Mouse (Mus musculus): ENCODE measurements around the gene Zbtb16. TPM values are rescaled to one million over a fixed set of nuclear protein-coding genes. Genes with fewer than 3 reads are reported as not detected.

Gene Zbtb16
- polyA plus RNA-seq, 1 experiment from 2014 or later = 2.3 TPM

GRCm38 (mm10) chr9:48617511-48618010, 218.5 kb downstream of the Zbtb16 start:
- H3K9me3 ChIP-seq (ENCODE audit: control insufficient read depth, low read length) = no peaks in the 10 kb centered on the region
- no peaks in the 10 kb centered on the region for H3K4me1 ChIP-seq (replicated peaks; ENCODE audit: control insufficient read depth, insufficient read depth, low read length)
- no peak overlapping the region for H3K9ac ChIP-seq (ENCODE audit: low read depth, low read length)
- no peaks in the 10 kb centered on the region; the same call in 1 of the 2 replicates for H3K27me3 ChIP-seq (replicated peaks; ENCODE audit: control insufficient read depth, insufficient read depth, low read length)
- no peak for DNase-seq (ENCODE audit: low spot score)
- 58% methylated on average over 3 of the region's 3 CpGs for WGBS
- H3K27ac ChIP-seq (ENCODE audit: low read depth, low read length) = no peak overlapping the region
- no peak overlapping the region for H3K4me3 ChIP-seq (ENCODE audit: low read depth, low read length)
- no peak for ATAC-seq (replicated peaks; ENCODE audit: low FRiP score)
- no peaks in the 10 kb centered on the region for H3K36me3 ChIP-seq (ENCODE audit: control insufficient read depth, insufficient read depth, low read length)
- H3K4me2 ChIP-seq = no peak overlapping the region

GRCm38 (mm10) chr9:48613221-48613620, 222.8 kb downstream of the Zbtb16 start:
- Histone ChIP-seq H3K4me1 (replicated peaks; ENCODE audit: control insufficient read depth, insufficient read depth, low read length) (no peaks in the 10 kb centered on the region), H3K4me3 (ENCODE audit: low read depth, low read length) (no peak overlapping the region), H3K27me3 (replicated peaks; ENCODE audit: control insufficient read depth, insufficient read depth, low read length) (no peaks in the 10 kb centered on the region), H3K4me2 (no peak overlapping the region), H3K27ac (ENCODE audit: low read depth, low read length) (no peak overlapping the region), H3K9me3 (ENCODE audit: control insufficient read depth, low read length) (no peaks in the 10 kb centered on the region), H3K36me3 (ENCODE audit: control insufficient read depth, insufficient read depth, low read length) (no peaks in the 10 kb centered on the region), H3K9ac (ENCODE audit: low read depth, low read length) (no peak overlapping the region)
- 77% methylated on average over 4 of the region's 4 CpGs for WGBS
- no peak for DNase-seq (ENCODE audit: low spot score)
- ATAC-seq (replicated peaks; ENCODE audit: low FRiP score) = no peak

- ATAC-seq (replicated peaks; ENCODE audit: low FRiP score) (no peak), DNase-seq (ENCODE audit: low spot score) (no peak)
- Histone ChIP-seq H3K9me3 (ENCODE audit: control insufficient read depth, low read length) (no peaks in the 10 kb centered on the region), H3K4me3 (ENCODE audit: low read depth, low read length) (no peak overlapping the region), H3K4me2 (no peak overlapping the region), H3K9ac (ENCODE audit: low read depth, low read length) (no peak overlapping the region), H3K36me3 (ENCODE audit: control insufficient read depth, insufficient read depth, low read length) (no peaks in the 10 kb centered on the region), H3K27ac (ENCODE audit: low read depth, low read length) (no peak overlapping the region), H3K27me3 (replicated peaks; ENCODE audit: control insufficient read depth, insufficient read depth, low read length) (no peaks in the 10 kb centered on the region), H3K4me1 (replicated peaks; ENCODE audit: control insufficient read depth, insufficient read depth, low read length) (no peaks in the 10 kb centered on the region)
- WGBS = 80% methylated on average over 5 of the region's 5 CpGs
Measured at GRCm38 (mm10) chr9:48612542-48612941, 223.5 kb downstream of the Zbtb16 start.

GRCm38 (mm10) chr9:48611032-48611431, 225.0 kb downstream of the Zbtb16 start:
- DNase-seq (ENCODE audit: low spot score) (no peak), ATAC-seq (replicated peaks; ENCODE audit: low FRiP score) (no peak)
- Histone ChIP-seq H3K27me3 (replicated peaks; ENCODE audit: control insufficient read depth, insufficient read depth, low read length) (no peaks in the 10 kb centered on the region), H3K27ac (ENCODE audit: low read depth, low read length) (no peak overlapping the region), H3K9me3 (ENCODE audit: control insufficient read depth, low read length) (no peaks in the 10 kb centered on the region), H3K36me3 (ENCODE audit: control insufficient read depth, insufficient read depth, low read length) (no peaks in the 10 kb centered on the region), H3K9ac (ENCODE audit: low read depth, low read length) (no peak overlapping the region), H3K4me2 (no peak overlapping the region), H3K4me1 (replicated peaks; ENCODE audit: control insufficient read depth, insufficient read depth, low read length) (no peaks in the 10 kb centered on the region), H3K4me3 (ENCODE audit: low read depth, low read length) (no peak overlapping the region)
- 29% methylated on average over 1 of the region's 1 CpGs for WGBS

GRCm38 (mm10) chr9:48609734-48610133, 226.3 kb downstream of the Zbtb16 start:
- no peaks in the 10 kb centered on the region for H3K4me1 ChIP-seq (replicated peaks; ENCODE audit: control insufficient read depth, insufficient read depth, low read length)
- no peaks in the 10 kb centered on the region for H3K36me3 ChIP-seq (ENCODE audit: control insufficient read depth, insufficient read depth, low read length)
- no peaks in the 10 kb centered on the region for H3K27me3 ChIP-seq (replicated peaks; ENCODE audit: control insufficient read depth, insufficient read depth, low read length)
- H3K4me2 ChIP-seq = no peak overlapping the region
- no peak overlapping the region for H3K27ac ChIP-seq (ENCODE audit: low read depth, low read length)
- 57% methylated on average over 4 of the region's 4 CpGs for WGBS
- no peaks in the 10 kb centered on the region for H3K9me3 ChIP-seq (ENCODE audit: control insufficient read depth, low read length)
- DNase-seq (ENCODE audit: low spot score) (no peak), ATAC-seq (replicated peaks; ENCODE audit: low FRiP score) (no peak)
- H3K9ac ChIP-seq (ENCODE audit: low read depth, low read length) = no peak overlapping the region
- no peak overlapping the region for H3K4me3 ChIP-seq (ENCODE audit: low read depth, low read length)

GRCm38 (mm10) chr9:48607417-48607816, 228.6 kb downstream of the Zbtb16 start:
- no peaks in the 10 kb centered on the region for H3K27me3 ChIP-seq (replicated peaks; ENCODE audit: control insufficient read depth, insufficient read depth, low read length)
- H3K4me2 ChIP-seq = no peak overlapping the region
- ATAC-seq (replicated peaks; ENCODE audit: low FRiP score) (no peak), DNase-seq (ENCODE audit: low spot score) (no peak)
- H3K9me3 ChIP-seq (ENCODE audit: control insufficient read depth, low read length) = no peaks in the 10 kb centered on the region
- H3K4me3 ChIP-seq (ENCODE audit: low read depth, low read length) = no peak overlapping the region
- H3K9ac ChIP-seq (ENCODE audit: low read depth, low read length) = no peak overlapping the region
- no peak overlapping the region for H3K27ac ChIP-seq (ENCODE audit: low read depth, low read length)
- no peaks in the 10 kb centered on the region for H3K4me1 ChIP-seq (replicated peaks; ENCODE audit: control insufficient read depth, insufficient read depth, low read length)
- no peaks in the 10 kb centered on the region for H3K36me3 ChIP-seq (ENCODE audit: control insufficient read depth, insufficient read depth, low read length)
- 74% methylated on average over 7 of the region's 7 CpGs for WGBS

- 78% methylated on average over 7 of the region's 7 CpGs for WGBS
- no peaks in the 10 kb centered on the region for H3K36me3 ChIP-seq (ENCODE audit: control insufficient read depth, insufficient read depth, low read length)
- no peak overlapping the region for H3K4me3 ChIP-seq (ENCODE audit: low read depth, low read length)
- H3K27ac ChIP-seq (ENCODE audit: low read depth, low read length) = no peak overlapping the region
- H3K4me2 ChIP-seq = no peak overlapping the region
- H3K9ac ChIP-seq (ENCODE audit: low read depth, low read length) = no peak overlapping the region
- ATAC-seq (replicated peaks; ENCODE audit: low FRiP score) = no peak
- no peaks in the 10 kb centered on the region for H3K9me3 ChIP-seq (ENCODE audit: control insufficient read depth, low read length)
- no peaks in the 10 kb centered on the region for H3K4me1 ChIP-seq (replicated peaks; ENCODE audit: control insufficient read depth, insufficient read depth, low read length)
- DNase-seq (ENCODE audit: low spot score) = no peak
- H3K27me3 ChIP-seq (replicated peaks; ENCODE audit: control insufficient read depth, insufficient read depth, low read length) = no peaks in the 10 kb centered on the region
Measured at GRCm38 (mm10) chr9:48606171-48606570, 229.9 kb downstream of the Zbtb16 start.

- no peak overlapping the region for H3K27ac ChIP-seq (ENCODE audit: low read depth, low read length)
- H3K4me1 ChIP-seq (replicated peaks; ENCODE audit: control insufficient read depth, insufficient read depth, low read length) = no peaks in the 10 kb centered on the region
- no peaks in the 10 kb centered on the region for H3K9me3 ChIP-seq (ENCODE audit: control insufficient read depth, low read length)
- no peak for ATAC-seq (replicated peaks; ENCODE audit: low FRiP score)
- no peak overlapping the region for H3K9ac ChIP-seq (ENCODE audit: low read depth, low read length)
- no peak overlapping the region for H3K4me3 ChIP-seq (ENCODE audit: low read depth, low read length)
- H3K36me3 ChIP-seq (ENCODE audit: control insufficient read depth, insufficient read depth, low read length) = no peaks in the 10 kb centered on the region
- 82% methylated on average over 5 of the region's 5 CpGs for WGBS
- no peak overlapping the region for H3K4me2 ChIP-seq
- 0 out of 2 replicates have a peak, but pooled peaks cover 3% of the 10 kb centered on the region for H3K27me3 ChIP-seq (replicated peaks; ENCODE audit: control insufficient read depth, insufficient read depth, low read length)
- DNase-seq (ENCODE audit: low spot score) = no peak
Measured at GRCm38 (mm10) chr9:48605697-48606096, 230.3 kb downstream of the Zbtb16 start.

- H3K27ac ChIP-seq (ENCODE audit: low read depth, low read length) = no peak within 1 kb of the TSS
- 0 out of 2 replicates have a peak, but pooled peaks cover 3% of the 10 kb centered on the region for H3K27me3 ChIP-seq (replicated peaks; ENCODE audit: control insufficient read depth, insufficient read depth, low read length)
- WGBS = 40% methylated on average over 8 of the region's 8 CpGs
- H3K36me3 ChIP-seq (ENCODE audit: control insufficient read depth, insufficient read depth, low read length) = no peaks in the 10 kb centered on the region
- no peak within 1 kb of the TSS for H3K9ac ChIP-seq (ENCODE audit: low read depth, low read length)
- no peaks in the 10 kb centered on the region for H3K4me1 ChIP-seq (replicated peaks; ENCODE audit: control insufficient read depth, insufficient read depth, low read length)
- H3K4me3 ChIP-seq (ENCODE audit: low read depth, low read length) = no peak within 1 kb of the TSS
- ATAC-seq (replicated peaks; ENCODE audit: low FRiP score) (no peak), DNase-seq (ENCODE audit: low spot score) (no peak)
- H3K9me3 ChIP-seq (ENCODE audit: control insufficient read depth, low read length) = no peaks in the 10 kb centered on the region
- H3K4me2 ChIP-seq = no peak within 1 kb of the TSS
Measured at GRCm38 (mm10) chr9:48604939-48605598, 231.0 kb downstream of the Zbtb16 start, which contains the start of gene Nnmt. Gene Nnmt (minus strand): TSS chr9:48605153.
